Mouse (Mus musculus) MEL (cell line): ENCODE results near the gene Casp4. TPM values are rescaled to one million over a fixed set of nuclear protein-coding genes. Genes with fewer than 3 reads are reported as not detected.

Experiments
- DNase-seq: peaks from one replicate; pipeline ENCODE4 v3.0.0; 2011; ENCODE audit warnings: low read depth, low spot score
- H3K27ac ChIP-seq: 2 replicates; pipeline ENCODE4 v1.5.1; 2012; ENCODE audit warnings: low read depth, mild to moderate bottlenecking, control low read depth, low read length, moderate library complexity; ENCODE audit not compliant: control insufficient read depth
- H3K27me3 ChIP-seq, 2 experiments: fragments of 150-350 bp in 1 of 2; sonication (generic) in 1 of 2; 2 replicates each; pipeline ENCODE4 v1.6.1; 2012; ENCODE audit warnings: low read length in 2 of 2, mild to moderate bottlenecking in 2 of 2, improper control_type of control experiment in 1 of 2, moderate library complexity in 1 of 2; ENCODE audit not compliant: insufficient read depth in 2 of 2, control insufficient read depth in 1 of 2
- H3K36me3 ChIP-seq, 2 experiments: 2 replicates each; pipeline ENCODE4 v1.6.1; 2012 to 2014; ENCODE audit warnings: low read length in 2 of 2, improper control_type of control experiment in 1 of 2, inconsistent platforms in 1 of 2, mild to moderate bottlenecking in 1 of 2; ENCODE audit not compliant: insufficient read depth in 2 of 2, control insufficient read depth in 1 of 2
- H3K4me1 ChIP-seq, 2 experiments: fragments of 150-350 bp in 1 of 2; sonication (generic) in 1 of 2; 2 replicates each; pipeline ENCODE4 v1.6.1; 2012; ENCODE audit warnings: low read length in 2 of 2, improper control_type of control experiment in 1 of 2, mild to moderate bottlenecking in 1 of 2; ENCODE audit not compliant: insufficient read depth in 2 of 2, control insufficient read depth in 1 of 2
- H3K4me3 ChIP-seq, 2 experiments: fragments of 150-350 bp in 1 of 2; sonication (generic) in 1 of 2; 2 replicates each; pipeline ENCODE4 v1.5.1; 2012; ENCODE audit warnings: low read depth in 2 of 2, low read length in 2 of 2, mild to moderate bottlenecking in 2 of 2, moderate library complexity in 2 of 2, control low read depth in 1 of 2, improper control_type of control experiment in 1 of 2; ENCODE audit not compliant: control insufficient read depth in 1 of 2, insufficient read depth in 1 of 2
- H3K79me2 ChIP-seq: 2 replicates; pipeline ENCODE4 v1.6.1; 2012; ENCODE audit warnings: mild to moderate bottlenecking, low read length, moderate library complexity; ENCODE audit not compliant: control insufficient read depth, poor library complexity, insufficient read depth
- H3K9ac ChIP-seq: 2 replicates; pipeline ENCODE4 v1.6.1; 2012; ENCODE audit warnings: low read depth, mild to moderate bottlenecking, control low read depth, low read length, moderate library complexity; ENCODE audit not compliant: control insufficient read depth, poor library complexity, severe bottlenecking
- H3K9me3 ChIP-seq: fragments of 150-350 bp; sonication (generic); replicated peaks from 2 replicates; pipeline ENCODE4 v1.6.1; 2012; ENCODE audit warnings: mild to moderate bottlenecking, low read length, improper control_type of control experiment, moderate library complexity; ENCODE audit not compliant: insufficient read depth
- CHD2 ChIP-seq: IDR thresholded peaks from 2 replicates; pipeline ENCODE4 v1.6.1; 2011; ENCODE audit warnings: low read length, improper control_type of control experiment
- ELF1 ChIP-seq: IDR thresholded peaks from 2 replicates; pipeline ENCODE4 v1.6.1; 2014; ENCODE audit warnings: low read depth, mild to moderate bottlenecking, inconsistent platforms, low read length, improper control_type of control experiment, moderate library complexity
- EP300 ChIP-seq, 2 experiments: IDR thresholded peaks; 2 replicates each; pipeline ENCODE4 v1.6.1; 2011; ENCODE audit warnings: improper control_type of control experiment in 2 of 2, low read length in 2 of 2, low read depth in 1 of 2, mild to moderate bottlenecking in 1 of 2
- GABPA ChIP-seq: IDR thresholded peaks from 2 replicates; pipeline ENCODE4 v1.6.1; 2012; ENCODE audit warnings: low read depth, mild to moderate bottlenecking, inconsistent platforms, low read length, improper control_type of control experiment, moderate library complexity
- HCFC1 ChIP-seq: IDR thresholded peaks from 2 replicates; pipeline ENCODE4 v1.6.1; 2012; ENCODE audit warnings: low read depth, mild to moderate bottlenecking, inconsistent platforms, low read length, improper control_type of control experiment, moderate library complexity
- MAZ ChIP-seq: IDR thresholded peaks from 2 replicates; pipeline ENCODE4 v1.6.1; 2012; ENCODE audit warnings: low read depth, mild to moderate bottlenecking, inconsistent platforms, low read length, improper control_type of control experiment
- MEF2A ChIP-seq: IDR thresholded peaks from 2 replicates; pipeline ENCODE4 v1.6.1; 2014; ENCODE audit warnings: low read depth, mild to moderate bottlenecking, inconsistent platforms, low read length, improper control_type of control experiment; ENCODE audit not compliant: poor library complexity, insufficient replicate concordance, severe bottlenecking; ENCODE audit errors: extremely low read depth
- POLR2AphosphoS2 ChIP-seq: IDR thresholded peaks from 2 replicates; pipeline ENCODE4 v1.6.1; 2011; ENCODE audit warnings: low read length, improper control_type of control experiment
- RCOR1 ChIP-seq: IDR thresholded peaks from 2 replicates; pipeline ENCODE4 v1.6.1; 2012; ENCODE audit warnings: low read depth, mild to moderate bottlenecking, inconsistent platforms, low read length, improper control_type of control experiment
- SIN3A ChIP-seq: IDR thresholded peaks from 2 replicates; pipeline ENCODE4 v1.6.1; 2012; ENCODE audit warnings: low read length, improper control_type of control experiment, inconsistent platforms
- TCF12 ChIP-seq: IDR thresholded peaks from 2 replicates; pipeline ENCODE4 v1.6.1; 2014; ENCODE audit warnings: low read depth, mild to moderate bottlenecking, inconsistent platforms, low read length, improper control_type of control experiment, moderate library complexity
- UBTF ChIP-seq: IDR thresholded peaks from 2 replicates; pipeline ENCODE4 v1.6.1; 2012; ENCODE audit warnings: low read depth, mild to moderate bottlenecking, inconsistent platforms, low read length, improper control_type of control experiment, moderate library complexity, borderline replicate concordance; ENCODE audit not compliant: insufficient read depth
- ZC3H11A ChIP-seq: IDR thresholded peaks from 2 replicates; pipeline ENCODE4 v1.6.1; 2012; ENCODE audit warnings: low read depth, mild to moderate bottlenecking, inconsistent platforms, low read length, improper control_type of control experiment
- ZNF384 ChIP-seq: IDR thresholded peaks from 2 replicates; pipeline ENCODE4 v1.6.1; 2012; ENCODE audit warnings: low read depth, mild to moderate bottlenecking, inconsistent platforms, low read length, improper control_type of control experiment
- polyA plus RNA-seq, 2 experiments: library from polyadenylated mRNA; stranded (reverse) in 1 of 2; unstranded in 1 of 2; fragments of >175 nt in 1 of 2; fragments of >200 nt in 1 of 2; gene quantifications; 2 replicates each; pipeline versions ENCODE4 v1.2.1 to v1.2.4; 2012; ENCODE audit warnings: low replicate concordance in 2 of 2, low read depth in 1 of 2; ENCODE audit not compliant: insufficient read length in 2 of 2, insufficient read depth in 1 of 2, missing spikeins in 1 of 2
- total RNA-seq: library from RNA; depleted of rRNA; stranded (reverse); fragments of 300-350 nt; gene quantifications from 2 replicates; pipeline ENCODE4 v1.2.3, GENCODE M21; 2012

Casp4 gene
- total and polyA plus RNA-seq, 3 experiments: 0.11 to 0.62 TPM; not detected in 1

GRCm38 (mm10) chr9:5328204-5328603, 19.6 kb downstream of the Casp4 start:
- H3K79me2 ChIP-seq: no peaks in the 10 kb centered on the region
- no peaks in the 10 kb centered on the region for H3K9me3 ChIP-seq
- H3K4me1 ChIP-seq: no peaks in the 10 kb centered on the region
- H3K27ac ChIP-seq: no peak overlapping the region
- H3K4me3 ChIP-seq: no peak overlapping the region
- TF ChIP-seq ELF1 (no peak), ZNF384 (peak; percentile 71; the same call in 1 of the 2 replicates)
- DNase-seq: no peak
- H3K36me3 ChIP-seq: no peaks in the 10 kb centered on the region
- no peaks in the 10 kb centered on the region for H3K27me3 ChIP-seq
- no peak overlapping the region for H3K9ac ChIP-seq

GRCm38 (mm10) chr9:5332441-5332840, 23.8 kb downstream of the Casp4 start:
- no peaks in the 10 kb centered on the region for H3K9me3 ChIP-seq
- no peaks in the 10 kb centered on the region for H3K36me3 ChIP-seq
- H3K27me3 ChIP-seq: no peaks in the 10 kb centered on the region
- no peak overlapping the region for H3K4me3 ChIP-seq
- no peaks in the 10 kb centered on the region for H3K79me2 ChIP-seq
- TF ChIP-seq TCF12 (no peak), CHD2 (no peak), RCOR1 (no peak), EP300 (IDR thresholded peaks at IDR 0.05; ENCODE audit: low read depth in 1 of 2, low read length in 2 of 2) (no peak), POLR2AphosphoS2 (no peak), UBTF (no peak)
- no peak for DNase-seq
- no peak overlapping the region for H3K27ac ChIP-seq
- no peak overlapping the region for H3K9ac ChIP-seq
- H3K4me1 ChIP-seq: no peaks in the 10 kb centered on the region

GRCm38 (mm10) chr9:5333422-5333821, 24.8 kb downstream of the Casp4 start:
- Histone ChIP-seq H3K9ac (no peak overlapping the region), H3K4me1 (no peaks in the 10 kb centered on the region)
- TF ChIP-seq HCFC1 (no peak), CHD2 (no peak), ZC3H11A (no peak), MAZ (no peak), SIN3A (no peak), ELF1 (no peak), GABPA (no peak), MEF2A (no peak)
- TF ChIP-seq, all 39 proteins: peak for 0
- Histone ChIP-seq H3K4me3 (no peak overlapping the region), H3K79me2 (no peaks in the 10 kb centered on the region), H3K27me3 (no peaks in the 10 kb centered on the region), H3K9me3 (no peaks in the 10 kb centered on the region), H3K27ac (no peak overlapping the region), H3K36me3 (no peaks in the 10 kb centered on the region)
- DNase-seq: peak; percentile 19
